Mouse (Mus musculus) brain, adult 10 weeks (tissue): ENCODE results near the gene Ppcdc. TPM values are rescaled to one million over a fixed set of nuclear protein-coding genes. Genes with fewer than 3 reads are reported as not detected.

Source experiments
- polyA plus RNA-seq: library from polyadenylated mRNA; stranded (reverse); fragments of 350-450 nt; fragmentation: Illumina TruSeq; extraction: RNeasy Lipid Tissue Mini Kit (QIAGEN cat#74804); gene quantifications from one replicate; pipeline ENCODE4 v1.2.3, GENCODE M21; 2015; ENCODE audit warnings: low read depth, low replicate concordance

The Ppcdc gene
- polyA plus RNA-seq, result 22.0 TPM

DNA sequence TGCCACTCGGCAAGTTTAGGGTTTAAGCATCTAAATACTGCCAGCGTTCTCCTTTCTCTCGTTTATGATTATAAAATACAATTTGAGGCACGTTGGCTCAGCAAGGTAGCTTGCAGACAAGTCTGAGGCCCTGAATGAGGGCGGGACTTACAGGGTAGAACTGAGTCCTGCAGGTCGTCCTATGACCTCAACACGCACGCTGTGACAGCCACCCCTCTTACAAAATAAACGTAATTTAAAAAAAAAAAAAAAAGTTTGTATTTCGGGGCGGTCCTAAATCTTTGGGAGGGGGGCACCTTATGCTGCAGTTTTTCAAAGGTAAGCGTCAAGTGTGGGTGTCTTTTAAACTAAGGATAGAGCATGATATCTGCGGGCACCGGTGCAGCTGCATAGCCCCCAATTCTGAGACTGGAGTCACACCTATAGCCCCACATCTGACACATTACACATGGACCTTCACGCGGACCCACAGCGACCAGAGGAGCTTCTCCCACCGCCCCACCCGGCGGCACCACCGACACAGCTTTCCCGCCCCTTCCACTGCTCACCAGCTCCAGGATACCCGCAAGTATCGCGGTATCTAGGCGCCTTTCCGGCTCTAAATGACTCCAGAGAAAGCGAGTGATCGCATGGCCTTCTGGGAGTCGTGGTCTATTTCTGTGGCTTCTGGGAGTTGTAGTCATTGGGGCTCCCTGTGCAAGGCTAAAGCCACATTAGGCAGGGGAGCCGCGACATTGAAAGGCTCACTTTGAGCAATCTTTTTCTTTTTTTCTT is at the start of gene Ppcdc:
Gene Ppcdc, minus strand, starts transcription at position 603 of the 774 bp plus-strand sequence.

DNA sequence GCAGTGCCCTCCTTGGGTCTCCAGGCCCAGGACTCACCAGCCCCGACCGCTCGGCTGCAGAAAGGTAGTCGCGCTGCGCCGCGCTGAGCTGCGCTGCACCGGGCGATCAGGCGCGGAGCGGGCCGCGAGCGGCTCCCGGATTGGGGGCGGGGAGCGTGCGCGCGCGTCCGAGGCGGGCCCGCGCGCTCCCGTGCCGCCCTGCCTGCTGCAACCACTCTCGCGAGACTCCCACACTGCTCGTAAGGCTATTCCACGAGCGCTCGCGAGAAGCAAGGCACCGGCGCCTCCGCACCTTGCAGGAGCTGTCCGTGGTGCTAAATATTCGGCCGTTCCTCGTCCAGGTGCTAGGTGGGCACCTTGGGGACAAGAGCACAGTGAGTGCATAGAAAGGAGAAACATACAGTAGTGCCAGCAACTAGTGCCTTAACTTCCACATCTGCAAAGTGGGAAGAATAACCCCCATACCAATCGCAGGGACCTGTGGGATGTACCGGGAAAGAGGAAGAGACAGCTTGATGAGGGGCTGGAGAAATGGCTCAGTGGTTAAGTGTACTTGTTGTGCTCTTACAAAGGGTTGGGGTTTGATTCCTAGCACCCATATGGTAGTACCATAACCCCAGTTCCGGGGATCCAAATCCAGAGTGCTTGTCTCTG is 28.1 kb upstream of the Ppcdc start, which contains the start of gene Scamp5:
Gene Scamp5, minus strand, starts transcription at position 165 of the 654 bp plus-strand sequence.

Other genes with a start within 250 kb of the Ppcdc start
- gene Trcg1, start 203.6 kb downstream of the Ppcdc start, polyA plus RNA-seq, result not detected
- gene 1700017B05Rik, start 177.5 kb downstream of the Ppcdc start, polyA plus RNA-seq, result 7.5 TPM
- gene Scamp5, start 27.9 kb upstream of the Ppcdc start, polyA plus RNA-seq, result 344 TPM
- gene Rpp25, start 63.9 kb upstream of the Ppcdc start, polyA plus RNA-seq, result 25.4 TPM
- 638 TPM for gene Cox5a, start 81.2 kb upstream of the Ppcdc start, polyA plus RNA-seq
- 13.1 TPM for gene Fam219b, start 97.4 kb upstream of the Ppcdc start, polyA plus RNA-seq
- 71.0 TPM for gene Mpi, start 112.6 kb upstream of the Ppcdc start, polyA plus RNA-seq
- gene Scamp2, start 120.8 kb upstream of the Ppcdc start, polyA plus RNA-seq, result 22.4 TPM
- 26.8 TPM for gene Ulk3, start 149.3 kb upstream of the Ppcdc start, polyA plus RNA-seq
- gene Cplx3, start 166.2 kb upstream of the Ppcdc start, polyA plus RNA-seq, result 20.5 TPM
- gene Lman1l, start 180.7 kb upstream of the Ppcdc start, polyA plus RNA-seq, result not detected
- 32.9 TPM for gene Csk, start 213.5 kb upstream of the Ppcdc start, polyA plus RNA-seq
- not detected for gene Cyp1a2, start 243.6 kb upstream of the Ppcdc start, polyA plus RNA-seq
- gene Cyp1a1, start 247.8 kb upstream of the Ppcdc start, polyA plus RNA-seq, result not detected